Mouse (Mus musculus) liver, embryonic 14.5 days (tissue): ENCODE data around the gene Col19a1. TPM values are rescaled to one million over a fixed set of nuclear protein-coding genes. Genes with fewer than 3 reads are reported as not detected.

ENCODE experiments used
- ATAC-seq: fragments of 200-750 bp; cut with Nextera tagmentation; 2 replicates; pipeline ENCODE4 v1.8.0; 2017; ENCODE audit warnings: moderate number of reproducible peaks, mild to moderate bottlenecking, moderate library complexity; ENCODE audit not compliant: insufficient read depth
- DNase-seq, 3 experiments: peaks; one replicate each; pipeline ENCODE4 v3.0.0-alpha.2; 2012 to 2013; ENCODE audit warnings: low read depth in 3 of 3, low spot score in 3 of 3
- H3K27ac ChIP-seq: fragments of 300-500 bp; sonication (generic); 2 replicates; pipeline ENCODE4 v1.5.1; 2014; ENCODE audit warnings: moderate library complexity, mild to moderate bottlenecking, control low read depth, inconsistent platforms
- H3K27me3 ChIP-seq: fragments of 300-500 bp; sonication (generic); 2 replicates; pipeline ENCODE4 v1.6.1; 2014; ENCODE audit warnings: mild to moderate bottlenecking, low read length, moderate library complexity; ENCODE audit not compliant: control insufficient read depth, insufficient read depth
- H3K36me3 ChIP-seq: fragments of 300-500 bp; sonication (generic); replicated peaks from 2 replicates; pipeline ENCODE4 v1.6.1; 2014; ENCODE audit warnings: low read depth; ENCODE audit not compliant: control insufficient read depth, insufficient read depth
- H3K4me1 ChIP-seq, 2 experiments: fragments of 200-500 bp in 1 of 2; fragments of 300-500 bp in 1 of 2; sonication (generic) in 1 of 2; replicated peaks; 2 replicates each; pipeline ENCODE4 v1.6.1; 2012 to 2014; ENCODE audit warnings: antibody characterized with exemption in 1 of 2, inconsistent platforms in 1 of 2, low read length in 1 of 2; ENCODE audit not compliant: control insufficient read depth in 2 of 2, insufficient read depth in 2 of 2
- H3K4me2 ChIP-seq: fragments of 300-500 bp; sonication (generic); 2 replicates; pipeline ENCODE4 v1.6.1; 2014; ENCODE audit warnings: low read depth, mild to moderate bottlenecking, control low read depth, moderate library complexity
- H3K4me3 ChIP-seq, 2 experiments: fragments of 200-500 bp in 1 of 2; fragments of 300-500 bp in 1 of 2; sonication (generic) in 1 of 2; 2 replicates each; pipeline ENCODE4 v1.5.1; 2012 to 2014; ENCODE audit warnings: low read depth in 2 of 2, low read length in 2 of 2, mild to moderate bottlenecking in 2 of 2, control low read depth in 1 of 2, inconsistent platforms in 1 of 2, moderate library complexity in 1 of 2; ENCODE audit not compliant: insufficient read depth in 1 of 2
- H3K9ac ChIP-seq: fragments of 300-500 bp; sonication (generic); replicated peaks from 2 replicates; pipeline ENCODE4 v1.6.1; 2014; ENCODE audit warnings: mild to moderate bottlenecking, control low read depth, moderate library complexity
- H3K9me3 ChIP-seq: fragments of 300-500 bp; sonication (generic); 2 replicates; pipeline ENCODE4 v1.6.1; 2016; ENCODE audit warnings: low read length, mixed read lengths; ENCODE audit not compliant: control insufficient read depth
- CTCF ChIP-seq: IDR thresholded peaks from 2 replicates; pipeline ENCODE4 v1.5.1; 2016; ENCODE audit warnings: antibody characterized with exemption, low read depth, control low read depth
- EP300 ChIP-seq: IDR thresholded peaks from 2 replicates; pipeline ENCODE4 v1.6.1; 2016; ENCODE audit warnings: antibody characterized with exemption, low read depth
- WGBS: fragments of 180-500 bp; shearing (Covaris S2); extraction: QIAGEN DNeasy Blood & Tissue Kit; methylation state at CpG from one replicate; pipeline ENCODE4 v1.1.7; 2014; ENCODE audit not compliant: insufficient replicate concordance; 5-methylcytosine and 5-hydroxymethylcytosine counted together
- polyA plus RNA-seq, 2 experiments: library from polyadenylated mRNA; depleted of rRNA in 1 of 2; stranded (reverse) in 1 of 2; unstranded in 1 of 2; fragments of >200 nt; fragmentation: Nextera tagmentation in 1 of 2; extraction: Ambion mirVana in 1 of 2; gene quantifications; 2 replicates each; pipeline versions ENCODE4 v1.2.1 to v1.2.3; 2012 to 2014

The Col19a1 gene
- polyA plus RNA-seq, 2 experiments = not detected

- Histone ChIP-seq H3K27me3 (no peaks in the 10 kb centered on the region), H3K4me1 (no peaks in the 10 kb centered on the region), H3K4me3 (no peak overlapping the region), H3K9me3 (no peaks in the 10 kb centered on the region), H3K36me3 (no peaks in the 10 kb centered on the region), H3K27ac (no peak overlapping the region), H3K4me2 (no peak overlapping the region), H3K9ac (no peak overlapping the region)
- DNase-seq = no peak
- no peak for ATAC-seq
- TF ChIP-seq EP300 = no peak
- no peak for TF ChIP-seq CTCF
- 60% methylated on average over 13 of the region's 13 CpGs for WGBS
Measured at GRCm38 (mm10) chr1:24245700-24246375, 341.4 kb downstream of the Col19a1 start.

- ATAC-seq (no peak), DNase-seq (no peak)
- Histone ChIP-seq H3K36me3 (no peaks in the 10 kb centered on the region), H3K4me1 (no peaks in the 10 kb centered on the region), H3K9ac (no peak overlapping the region), H3K27ac (no peak overlapping the region), H3K9me3 (no peaks in the 10 kb centered on the region), H3K4me2 (no peak overlapping the region), H3K27me3 (no peaks in the 10 kb centered on the region), H3K4me3 (no peak overlapping the region)
- WGBS = 73% methylated on average over 10 of the region's 10 CpGs
- no peak for TF ChIP-seq CTCF
- no peak for TF ChIP-seq EP300
Measured at GRCm38 (mm10) chr1:24244931-24245330, 342.3 kb downstream of the Col19a1 start.

- H3K4me2 ChIP-seq = no peak overlapping the region
- no peaks in the 10 kb centered on the region for H3K4me1 ChIP-seq
- H3K27ac ChIP-seq = no peak overlapping the region
- H3K36me3 ChIP-seq = no peaks in the 10 kb centered on the region
- ATAC-seq = no peak
- WGBS = 71% methylated on average over 8 of the region's 8 CpGs
- no peak for DNase-seq
- no peak overlapping the region for H3K4me3 ChIP-seq
- H3K27me3 ChIP-seq = no peaks in the 10 kb centered on the region
- H3K9ac ChIP-seq = no peak overlapping the region
- H3K9me3 ChIP-seq = no peaks in the 10 kb centered on the region
- TF ChIP-seq CTCF (no peak), EP300 (no peak)
Measured at GRCm38 (mm10) chr1:24240039-24240691, 347.1 kb downstream of the Col19a1 start.

- Histone ChIP-seq H3K4me1 (no peaks in the 10 kb centered on the region), H3K36me3 (no peaks in the 10 kb centered on the region), H3K9me3 (no peaks in the 10 kb centered on the region), H3K4me2 (no peak overlapping the region), H3K27ac (no peak overlapping the region), H3K4me3 (no peak overlapping the region), H3K9ac (no peak overlapping the region), H3K27me3 (no peaks in the 10 kb centered on the region)
- ATAC-seq (no peak), DNase-seq (no peak)
- WGBS = 45% methylated on average over 1 of the region's 1 CpGs
- no peak for TF ChIP-seq EP300
- no peak for TF ChIP-seq CTCF
Measured at GRCm38 (mm10) chr1:24236330-24236729, 350.9 kb downstream of the Col19a1 start.

GRCm38 (mm10) chr1:24231504-24232270 is 355.6 kb downstream of the Col19a1 start:
- TF ChIP-seq CTCF = no peak
- no peak for TF ChIP-seq EP300
- H3K4me1 ChIP-seq = no peaks in the 10 kb centered on the region
- H3K9ac ChIP-seq = no peak overlapping the region
- H3K36me3 ChIP-seq = no peaks in the 10 kb centered on the region
- ATAC-seq = no peak
- no peak overlapping the region for H3K4me2 ChIP-seq
- no peak overlapping the region for H3K27ac ChIP-seq
- WGBS = 56% methylated on average over 3 of the region's 3 CpGs
- H3K27me3 ChIP-seq = no peaks in the 10 kb centered on the region
- H3K4me3 ChIP-seq = no peak overlapping the region
- no peak for DNase-seq
- no peaks in the 10 kb centered on the region for H3K9me3 ChIP-seq
